Mouse (Mus musculus) heart, postnatal 0 days (tissue): ENCODE data around the gene Abraxas1. TPM values are rescaled to one million over a fixed set of nuclear protein-coding genes. Genes with fewer than 3 reads are reported as not detected.

Experiments used
- ATAC-seq: fragments of 200-750 bp; cut with Nextera tagmentation; 2 replicates; pipeline ENCODE4 v1.8.0; 2017; ENCODE audit warnings: low read depth, moderate number of reproducible peaks, moderate library complexity; ENCODE audit not compliant: insufficient read depth
- DNase-seq: peaks from one replicate; pipeline ENCODE4 v3.0.0-alpha.2; 2016; ENCODE audit warnings: low spot score
- H3K27ac ChIP-seq: fragments of 300-500 bp; sonication (generic); 2 replicates; pipeline ENCODE4 v1.5.1; 2014; ENCODE audit warnings: low read depth, mild to moderate bottlenecking
- H3K27me3 ChIP-seq: fragments of 300-500 bp; sonication (generic); 2 replicates; pipeline ENCODE4 v1.6.1; 2014; ENCODE audit warnings: low read length, mixed read lengths; ENCODE audit not compliant: control insufficient read depth, insufficient read depth
- H3K36me3 ChIP-seq: fragments of 300-500 bp; sonication (generic); replicated peaks from 2 replicates; pipeline ENCODE4 v1.6.1; 2014; ENCODE audit warnings: low read length, mixed read lengths; ENCODE audit not compliant: control insufficient read depth, insufficient read depth
- H3K4me1 ChIP-seq: fragments of 300-500 bp; sonication (generic); 2 replicates; pipeline ENCODE4 v1.6.1; 2014; ENCODE audit warnings: antibody characterized with exemption; ENCODE audit not compliant: control insufficient read depth, insufficient read depth
- H3K4me2 ChIP-seq: fragments of 300-500 bp; sonication (generic); 2 replicates; pipeline ENCODE4 v1.6.1; 2014; ENCODE audit warnings: low read depth, mild to moderate bottlenecking, low read length, moderate library complexity
- H3K4me3 ChIP-seq: fragments of 300-500 bp; sonication (generic); 2 replicates; pipeline ENCODE4 v1.5.1; 2014; ENCODE audit warnings: low read depth, low read length
- H3K9ac ChIP-seq: fragments of 300-500 bp; sonication (generic); replicated peaks from 2 replicates; pipeline ENCODE4 v1.6.1; 2014; ENCODE audit warnings: low read depth, low read length, mixed read lengths
- H3K9me3 ChIP-seq: fragments of 300-500 bp; sonication (generic); replicated peaks from 2 replicates; pipeline ENCODE4 v1.6.1; 2016; ENCODE audit warnings: low read length; ENCODE audit not compliant: control insufficient read depth
- CTCF ChIP-seq: IDR thresholded peaks from 2 replicates; pipeline ENCODE4 v1.5.1; 2016; ENCODE audit warnings: antibody characterized with exemption, control low read depth, low read depth
- EP300 ChIP-seq: IDR thresholded peaks from 2 replicates; pipeline ENCODE4 v1.6.1; 2016; ENCODE audit warnings: antibody characterized with exemption, low read depth
- WGBS: fragments of 180-500 bp; shearing (Covaris S2); extraction: QIAGEN DNeasy Blood & Tissue Kit; methylation state at CpG from one replicate; pipeline ENCODE4 v1.1.7; 2014; 5-methylcytosine and 5-hydroxymethylcytosine counted together
- polyA plus RNA-seq: library from polyadenylated mRNA; unstranded; fragments of >200 nt; fragmentation: Nextera tagmentation; extraction: Ambion mirVana; gene quantifications from 2 replicates; pipeline ENCODE4 v1.2.1, GENCODE M21; 2015
- total RNA-seq: library from RNA; depleted of rRNA; stranded (reverse); fragments of >200 nt; gene quantifications from 2 replicates; pipeline ENCODE4 v1.2.3, GENCODE M21; 2014; ENCODE audit warnings: low replicate concordance

Abraxas1 gene
- total and polyA plus RNA-seq, 2 experiments from 2014 or later = 19.5 to 28.9 TPM

DNA sequence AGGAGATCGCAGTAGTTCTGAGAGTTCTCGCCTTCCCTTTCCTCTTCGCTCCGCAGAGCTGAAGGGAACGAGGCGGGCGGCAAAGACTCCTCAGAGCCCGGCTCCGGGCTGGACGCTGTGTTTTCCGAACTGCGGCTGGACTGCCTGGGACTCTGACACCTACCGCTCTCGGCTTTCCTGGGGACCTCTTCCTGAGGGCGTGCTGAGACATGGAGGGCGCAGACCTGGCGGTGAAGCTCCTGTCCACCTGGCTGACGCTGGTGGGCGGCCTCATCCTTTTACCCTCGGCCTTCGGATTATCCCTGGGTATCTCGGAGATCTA, 25.8 kb upstream of the Abraxas1 start:
- Histone ChIP-seq H3K27ac (peak overlapping the region; percentile 96), H3K27me3 (no peaks in the 10 kb centered on the region)
- ATAC-seq = no peak; the same call in 1 of the 2 replicates

DNA sequence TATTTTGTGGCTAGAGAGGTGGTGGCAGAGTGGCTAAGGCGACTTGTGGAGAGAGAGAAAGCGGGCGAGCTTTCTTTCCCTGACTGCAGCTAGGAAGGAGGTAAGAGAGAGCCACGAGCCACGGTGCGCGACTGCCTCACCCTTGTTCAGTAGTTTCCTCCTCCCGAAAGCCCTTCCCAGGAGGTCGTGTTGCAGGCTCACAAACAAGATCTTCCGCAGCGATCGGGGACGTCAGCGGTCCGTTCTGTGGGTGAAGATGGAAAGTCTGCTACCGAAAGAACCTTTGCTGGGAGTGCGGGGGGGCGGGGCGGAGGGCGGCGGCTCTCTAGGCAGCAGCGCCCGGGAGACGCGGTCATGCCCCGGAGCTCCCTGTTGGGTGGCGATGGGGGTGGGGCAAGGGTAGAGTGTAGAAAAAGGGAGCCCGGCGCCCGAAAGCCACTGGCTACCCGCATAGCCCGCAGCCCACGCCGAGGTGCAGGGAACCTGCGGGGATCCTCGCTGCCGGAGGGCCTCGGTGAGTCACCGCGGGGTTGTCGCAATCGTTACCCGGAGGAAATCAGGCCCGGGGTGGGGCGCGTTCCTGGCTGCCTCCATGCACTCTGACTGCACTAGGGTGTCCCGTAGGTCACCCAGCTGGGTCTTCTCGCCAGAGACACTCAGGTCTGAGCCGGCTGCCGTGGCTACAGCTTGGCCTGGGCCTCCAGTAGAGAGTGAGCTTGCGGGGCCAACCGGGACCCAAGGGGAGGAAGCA, 25.3 kb upstream of the Abraxas1 start:
- Histone ChIP-seq H3K27me3 (no peaks in the 10 kb centered on the region), H3K9ac (peak overlapping the region; percentile 80), H3K4me3 (peak overlapping the region; percentile 79), H3K9me3 (peaks cover 8% of the 10 kb centered on the region; the same call in 1 of the 2 replicates), H3K27ac (peak overlapping the region; percentile 96), H3K4me1 (no peaks in the 10 kb centered on the region; the same call in 1 of the 2 replicates), H3K4me2 (peak overlapping the region; percentile 75), H3K36me3 (no peaks in the 10 kb centered on the region)
- ATAC-seq = peak; percentile 90
- TF ChIP-seq CTCF (no peak), EP300 (no peak)
- WGBS = under 1% methylated on average over 51 of the region's 52 CpGs
- DNase-seq = peak; percentile 53

More for the DNA sequence above, 25.8 kb upstream of the Abraxas1 start:
- DNase-seq = no peak
- peak overlapping the region; percentile 75 for H3K4me2 ChIP-seq
- peaks cover 8% of the 10 kb centered on the region; the same call in 1 of the 2 replicates for H3K9me3 ChIP-seq
- WGBS = 0% methylated on average over 21 of the region's 22 CpGs
- H3K36me3 ChIP-seq = no peaks in the 10 kb centered on the region
- peak overlapping the region; percentile 79 for H3K4me3 ChIP-seq
- peak overlapping the region; percentile 80 for H3K9ac ChIP-seq
- H3K4me1 ChIP-seq = no peaks in the 10 kb centered on the region; the same call in 1 of the 2 replicates
- TF ChIP-seq EP300 = no peak
- no peak for TF ChIP-seq CTCF

DNA sequence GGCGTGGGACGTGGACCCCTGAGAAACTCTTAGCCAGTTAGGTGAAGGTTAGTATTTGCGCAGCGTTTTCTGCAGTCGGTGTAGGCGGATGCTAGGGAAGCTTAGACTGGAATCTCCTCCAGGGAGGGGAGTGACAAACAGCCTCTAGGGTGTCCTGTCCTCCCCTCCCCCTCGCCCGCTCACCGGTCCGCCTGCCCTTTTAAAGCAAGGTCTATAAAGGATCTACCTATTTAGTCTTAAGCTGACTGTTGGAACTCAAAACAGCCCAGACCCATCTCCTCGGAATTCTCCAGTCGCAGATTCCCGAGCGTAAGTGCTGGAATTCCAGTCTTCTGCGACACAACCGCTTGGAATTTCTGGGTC, 24.7 kb upstream of the Abraxas1 start, which contains the start of gene Gpat3:
Gpat3 (plus strand) TSS at position 229 of the 363 bp plus-strand sequence.
- ATAC-seq (peak; percentile 46), DNase-seq (peak; percentile 50)
- Histone ChIP-seq H3K4me2 (peak within 1 kb of the TSS; percentile 75), H3K4me1 (no peaks in the 10 kb centered on the region; the same call in 1 of the 2 replicates), H3K36me3 (no peaks in the 10 kb centered on the region), H3K27ac (peak within 1 kb of the TSS; percentile 96), H3K27me3 (no peaks in the 10 kb centered on the region), H3K4me3 (peak within 1 kb of the TSS; percentile 79), H3K9ac (peak within 1 kb of the TSS; percentile 80), H3K9me3 (peaks cover 8% of the 10 kb centered on the region; the same call in 1 of the 2 replicates)
- TF ChIP-seq EP300 (no peak), CTCF (no peak)
- 1% methylated on average over 16 of the region's 16 CpGs for WGBS

DNA sequence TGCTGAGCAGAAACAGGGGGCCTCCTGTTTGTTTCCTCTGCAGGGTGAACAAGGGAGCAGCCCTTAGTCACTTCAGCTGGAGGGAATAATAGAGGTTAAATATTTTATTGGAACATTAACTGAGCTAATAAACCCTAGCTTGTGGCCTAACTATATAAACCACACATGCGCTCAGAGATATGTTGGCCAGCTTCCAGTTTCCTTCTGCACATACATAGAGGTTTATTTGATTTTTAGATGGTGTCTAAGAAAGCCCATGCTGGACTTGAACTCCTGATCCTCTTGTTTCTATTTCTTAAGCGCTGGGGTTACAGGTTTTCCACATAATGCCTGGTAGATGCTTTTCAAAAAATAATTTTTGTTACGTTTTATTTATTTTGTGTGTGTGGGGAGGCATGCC, 23.7 kb upstream of the Abraxas1 start:
- H3K27ac ChIP-seq = 0 out of 2 replicates have a peak overlapping the region, but pooled peaks have one; percentile 96
- 32% methylated on average over 3 of the region's 3 CpGs for WGBS

DNA sequence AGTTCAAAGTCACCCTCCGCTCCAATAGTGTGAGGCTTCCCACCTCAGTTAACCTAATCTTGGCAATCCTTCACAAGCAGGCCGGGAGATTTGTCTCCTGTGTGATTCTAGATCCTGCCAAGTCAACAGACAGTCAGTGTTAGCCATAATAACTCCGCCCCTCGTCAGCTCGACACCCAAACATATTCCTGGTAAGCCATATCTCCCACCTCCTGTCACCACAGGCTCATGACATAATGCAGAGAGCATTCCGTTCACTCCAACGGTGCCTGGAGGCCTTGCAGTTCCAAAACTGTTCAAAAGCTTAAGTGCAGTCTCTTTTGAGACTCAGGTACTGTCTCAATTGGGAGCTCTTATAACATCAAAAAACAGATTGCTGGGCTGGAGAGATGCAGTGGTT, 17.1 kb upstream of the Abraxas1 start:
- Histone ChIP-seq H3K27ac (peak overlapping the region; percentile 68), H3K9ac (no peak overlapping the region), H3K4me3 (no peak overlapping the region), H3K36me3 (no peaks in the 10 kb centered on the region), H3K4me2 (no peak overlapping the region), H3K4me1 (peaks cover 8% of the 10 kb centered on the region), H3K9me3 (peaks cover 8% of the 10 kb centered on the region; the same call in 1 of the 2 replicates), H3K27me3 (no peaks in the 10 kb centered on the region)
- TF ChIP-seq EP300 = peak; percentile 98
- no peak for TF ChIP-seq CTCF
- ATAC-seq (peak; percentile 95), DNase-seq (peak; percentile 96)
- 14% methylated on average over 7 of the region's 7 CpGs for WGBS

More for the DNA sequence above, 23.7 kb upstream of the Abraxas1 start:
- Histone ChIP-seq H3K9me3 (peaks cover 8% of the 10 kb centered on the region; the same call in 1 of the 2 replicates), H3K4me2 (peak overlapping the region; percentile 75), H3K4me3 (peak overlapping the region; percentile 79), H3K4me1 (no peaks in the 10 kb centered on the region; the same call in 1 of the 2 replicates), H3K36me3 (no peaks in the 10 kb centered on the region), H3K9ac (no peak overlapping the region), H3K27me3 (no peaks in the 10 kb centered on the region)
- ATAC-seq (no peak), DNase-seq (no peak)
- TF ChIP-seq CTCF = no peak
- no peak for TF ChIP-seq EP300
